Mouse (Mus musculus) brain, embryonic 14.5 days (tissue): ENCODE data around the gene Ddx24.

Experiments used
- CTCF ChIP-seq: fragments of 200-500 bp; IDR thresholded peaks from 2 replicates; pipeline ENCODE4 v1.5.1; 2012; ENCODE audit warnings: inconsistent platforms, mild to moderate bottlenecking, moderate library complexity, borderline replicate concordance; ENCODE audit not compliant: insufficient read depth, insufficient read length; ENCODE audit errors: extremely low read depth
- POLR2A ChIP-seq: fragments of 200-500 bp; IDR thresholded peaks from 2 replicates; pipeline ENCODE4 v1.6.1; 2012; ENCODE audit warnings: mild to moderate bottlenecking, inconsistent platforms, borderline replicate concordance; ENCODE audit not compliant: poor library complexity, insufficient read depth, insufficient read length, severe bottlenecking; ENCODE audit errors: extremely low read depth

GRCm38 (mm10) chr12:103395486-103396275 lies 29.9 kb downstream of the Ddx24 start:
- no peak for TF ChIP-seq POLR2A
- no peak for TF ChIP-seq CTCF
